Mouse (Mus musculus): ENCODE data around the gene Spindoc.

GRCm38 (mm10) chr19:7337781-7338342 is 44.9 kb downstream of the Spindoc start:
- TF ChIP-seq CTCF (IDR thresholded peaks at IDR 0.05; ENCODE audit: extremely low read depth, insufficient read depth, low read length), result no peak
- TF ChIP-seq POLR2A (IDR thresholded peaks at IDR 0.05; ENCODE audit: extremely low read depth, insufficient read depth, low read length), result no peak
